Mouse (Mus musculus) forebrain, embryonic 14.5 days (tissue): ENCODE results near the gene Med8. TPM values are rescaled to one million over a fixed set of nuclear protein-coding genes. Genes with fewer than 3 reads are reported as not detected.

ENCODE experiments used
- ATAC-seq: fragments of 200-750 bp; cut with Nextera tagmentation; 2 replicates; pipeline ENCODE4 v1.8.0; 2017; ENCODE audit warnings: mild to moderate bottlenecking, moderate library complexity
- DNase-seq: peaks from one replicate; pipeline ENCODE4 v3.0.0-alpha.2; 2015; ENCODE audit warnings: low spot score
- H3K27ac ChIP-seq: fragments of 300-500 bp; sonication (generic); 2 replicates; pipeline ENCODE4 v1.5.1; 2014; ENCODE audit warnings: low read depth, mild to moderate bottlenecking, control low read depth, low read length, moderate library complexity
- H3K27me3 ChIP-seq: fragments of 300-500 bp; sonication (generic); replicated peaks from 2 replicates; pipeline ENCODE4 v1.6.1; 2014; ENCODE audit warnings: low read length, control low read depth, mixed read lengths; ENCODE audit not compliant: control insufficient read depth, insufficient read depth
- H3K36me3 ChIP-seq: fragments of 300-500 bp; sonication (generic); 2 replicates; pipeline ENCODE4 v1.6.1; 2014; ENCODE audit warnings: low read length, control low read depth; ENCODE audit not compliant: control insufficient read depth, insufficient read depth
- H3K4me1 ChIP-seq: fragments of 300-500 bp; sonication (generic); 2 replicates; pipeline ENCODE4 v1.6.1; 2014; ENCODE audit warnings: antibody characterized with exemption, low read length, control low read depth; ENCODE audit not compliant: control insufficient read depth, insufficient read depth
- H3K4me2 ChIP-seq: fragments of 300-500 bp; sonication (generic); 2 replicates; pipeline ENCODE4 v1.6.1; 2014; ENCODE audit warnings: mild to moderate bottlenecking, control low read depth, low read length
- H3K4me3 ChIP-seq: fragments of 300-500 bp; sonication (generic); 2 replicates; pipeline ENCODE4 v1.5.1; 2014; ENCODE audit warnings: low read depth, low read length, control low read depth
- H3K9ac ChIP-seq: fragments of 300-500 bp; sonication (generic); 2 replicates; pipeline ENCODE4 v1.6.1; 2014; ENCODE audit warnings: mild to moderate bottlenecking, low read length, control low read depth, moderate library complexity
- H3K9me3 ChIP-seq: fragments of 300-500 bp; sonication (generic); replicated peaks from 2 replicates; pipeline ENCODE4 v1.6.1; 2016; ENCODE audit warnings: low read length, control low read depth, mixed read lengths; ENCODE audit not compliant: control insufficient read depth
- WGBS: fragments of 180-500 bp; shearing (Covaris S2); extraction: QIAGEN DNeasy Blood & Tissue Kit; methylation state at CpG from one replicate; pipeline ENCODE4 v1.1.7; 2014; 5-methylcytosine and 5-hydroxymethylcytosine counted together
- polyA plus RNA-seq: library from polyadenylated mRNA; unstranded; fragments of >200 nt; fragmentation: Nextera tagmentation; extraction: Ambion mirVana; gene quantifications from 2 replicates; pipeline ENCODE4 v1.2.1, GENCODE M21; 2014

Med8 gene
- polyA plus RNA-seq, 1 experiment from 2014 or later: 119 TPM

- no peak overlapping the region for H3K9ac ChIP-seq
- no peak overlapping the region for H3K27ac ChIP-seq
- DNase-seq (no peak), ATAC-seq (no peak)
- H3K36me3 ChIP-seq: peaks cover 58% of the 10 kb centered on the region
- 92% methylated on average over 3 of the region's 3 CpGs for WGBS
- no peak overlapping the region for H3K4me3 ChIP-seq
- no peaks in the 10 kb centered on the region for H3K27me3 ChIP-seq
- no peaks in the 10 kb centered on the region for H3K4me1 ChIP-seq
- no peaks in the 10 kb centered on the region for H3K9me3 ChIP-seq
- no peak overlapping the region for H3K4me2 ChIP-seq
These were observed 12.2 kb downstream of the Med8 start for GRCm38 (mm10) chr4:118421384-118421783.

- 87% methylated on average over 4 of the region's 4 CpGs for WGBS
- Histone ChIP-seq H3K36me3 (peaks cover 32% of the 10 kb centered on the region), H3K4me1 (peaks cover 8% of the 10 kb centered on the region), H3K9ac (no peak overlapping the region), H3K4me2 (no peak overlapping the region), H3K4me3 (no peak overlapping the region), H3K27ac (no peak overlapping the region), H3K27me3 (no peaks in the 10 kb centered on the region), H3K9me3 (no peaks in the 10 kb centered on the region)
- no peak for ATAC-seq
- no peak for DNase-seq
These were observed 15.5 kb downstream of the Med8 start for GRCm38 (mm10) chr4:118424541-118425160.

- Histone ChIP-seq H3K9me3 (no peaks in the 10 kb centered on the region), H3K27ac (no peak overlapping the region), H3K4me3 (no peak overlapping the region), H3K27me3 (no peaks in the 10 kb centered on the region), H3K4me1 (peaks cover 8% of the 10 kb centered on the region), H3K9ac (no peak overlapping the region), H3K36me3 (peaks cover 25% of the 10 kb centered on the region), H3K4me2 (no peak overlapping the region)
- ATAC-seq: no peak
- DNase-seq: no peak
- WGBS: 93% methylated on average over 1 of the region's 1 CpGs
These were observed 16.2 kb downstream of the Med8 start for GRCm38 (mm10) chr4:118425374-118425773.

DNA sequence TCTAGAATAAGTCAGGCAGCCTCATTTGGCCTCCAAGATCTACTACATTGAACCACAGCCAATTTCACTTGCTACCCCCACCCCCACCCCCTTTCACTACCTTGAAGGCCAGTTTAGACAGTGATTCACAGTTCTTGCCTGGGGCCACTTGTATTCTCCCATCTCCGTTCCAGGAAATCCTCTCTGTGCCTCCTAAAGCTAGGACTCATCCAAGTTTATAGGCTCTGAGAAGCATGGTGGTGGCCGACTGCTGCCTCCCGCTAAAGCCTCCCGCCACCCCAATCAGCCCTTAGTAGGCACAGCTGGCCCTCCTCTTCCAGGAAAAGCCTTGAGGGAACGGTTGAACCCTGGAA is 18.3 kb downstream of the Med8 start:
- ATAC-seq (no peak), DNase-seq (peak; percentile 16)
- under 1% methylated on average over 5 of the region's 5 CpGs for WGBS
- no peaks in the 10 kb centered on the region for H3K27me3 ChIP-seq
- H3K9ac ChIP-seq: peak overlapping the region; percentile 73
- H3K4me1 ChIP-seq: peaks cover 8% of the 10 kb centered on the region
- H3K27ac ChIP-seq: peak overlapping the region; percentile 15; the same call in 1 of the 2 replicates
- H3K36me3 ChIP-seq: peaks cover 25% of the 10 kb centered on the region
- H3K9me3 ChIP-seq: no peaks in the 10 kb centered on the region
- H3K4me2 ChIP-seq: peak overlapping the region; percentile 69
- peak overlapping the region; percentile 40 for H3K4me3 ChIP-seq

DNA sequence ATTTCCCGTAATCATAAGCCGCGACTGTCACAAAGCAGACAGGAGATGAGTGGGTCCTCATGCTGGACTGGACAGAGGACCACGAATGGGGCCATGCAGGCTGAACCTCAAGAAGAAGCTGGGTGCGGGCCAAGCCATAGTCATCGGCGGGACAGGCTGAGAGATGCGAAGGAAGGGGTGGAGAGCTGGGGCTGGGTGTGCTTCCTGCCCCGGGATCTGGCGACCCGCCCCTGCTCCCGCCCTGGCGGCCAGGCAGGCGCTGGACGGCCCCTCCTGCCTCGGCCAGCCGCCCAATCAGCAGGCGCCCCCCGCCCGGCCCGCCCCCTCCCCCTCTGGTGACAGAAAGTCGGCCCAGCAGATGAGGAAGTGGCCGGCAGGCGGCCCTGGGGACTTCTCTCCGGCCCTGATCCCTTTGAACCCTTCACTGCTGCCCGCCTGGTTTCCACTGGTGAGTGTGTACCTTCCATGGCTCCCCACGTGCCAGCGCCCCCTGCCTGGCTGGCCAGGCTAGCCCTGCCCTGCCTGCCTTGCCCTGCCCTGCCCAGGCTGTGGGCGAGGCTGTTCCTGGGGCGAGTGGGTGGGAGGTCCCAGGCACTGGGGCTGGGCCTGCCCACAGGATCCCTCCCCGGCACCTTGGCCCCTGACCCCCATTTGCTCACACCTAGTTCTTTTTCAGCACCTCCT is 18.8 kb downstream of the Med8 start, which contains the start of gene Elovl1:
Gene Elovl1, plus strand, starts transcription at position 326 of the 684 bp plus-strand sequence.
- ATAC-seq (peak; percentile 93), DNase-seq (peak; percentile 77)
- Histone ChIP-seq H3K36me3 (peaks cover 25% of the 10 kb centered on the region), H3K4me1 (peaks cover 8% of the 10 kb centered on the region), H3K27me3 (no peaks in the 10 kb centered on the region), H3K27ac (peak within 1 kb of the TSS; percentile 15; the same call in 1 of the 2 replicates), H3K9ac (peak within 1 kb of the TSS; percentile 73), H3K9me3 (no peaks in the 10 kb centered on the region), H3K4me3 (peak within 1 kb of the TSS; percentile 40), H3K4me2 (peak within 1 kb of the TSS; percentile 69)
- under 1% methylated on average over 25 of the region's 31 CpGs for WGBS

DNA sequence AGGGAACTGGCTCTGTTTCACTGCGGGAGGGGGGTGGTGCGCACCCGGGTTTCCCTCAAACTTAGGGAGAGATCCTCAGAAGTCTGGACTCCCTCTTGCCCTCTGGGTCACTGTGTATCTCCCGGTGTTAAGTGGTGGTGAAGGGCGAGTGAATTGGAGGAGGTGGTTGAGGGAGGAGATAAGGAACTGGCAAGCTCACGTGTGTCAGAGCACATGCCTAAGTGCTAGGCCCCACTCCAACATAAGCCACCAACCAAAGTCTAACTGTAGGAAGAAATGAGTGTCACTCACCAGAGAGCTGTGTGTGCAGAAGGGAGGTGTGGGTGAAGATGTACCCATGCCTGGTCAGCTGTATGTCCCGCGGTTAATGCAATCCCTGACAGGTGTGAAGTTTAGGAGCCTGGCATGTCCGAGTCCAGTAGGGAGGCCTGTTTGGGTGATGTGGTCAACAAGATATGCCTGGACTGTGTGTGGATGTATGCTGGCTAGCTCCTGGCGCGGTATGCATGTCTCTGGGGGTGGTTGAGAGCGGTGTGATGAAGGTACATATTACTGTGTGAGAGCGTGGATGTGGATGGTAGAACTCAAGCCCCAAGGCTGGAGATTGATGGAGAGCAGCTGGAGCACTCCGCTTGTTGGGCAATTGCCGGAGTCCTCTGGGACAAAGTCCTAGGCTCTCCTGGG is 19.5 kb downstream of the Med8 start:
- peaks cover 31% of the 10 kb centered on the region for H3K36me3 ChIP-seq
- H3K9ac ChIP-seq: peak overlapping the region; percentile 73
- peak; percentile 13; the same call in 1 of the 2 replicates for ATAC-seq
- no peaks in the 10 kb centered on the region for H3K9me3 ChIP-seq
- peaks cover 8% of the 10 kb centered on the region for H3K4me1 ChIP-seq
- no peak overlapping the region for H3K27ac ChIP-seq
- no peaks in the 10 kb centered on the region for H3K27me3 ChIP-seq
- 58% methylated on average over 15 of the region's 15 CpGs for WGBS
- peak overlapping the region; percentile 40 for H3K4me3 ChIP-seq
- DNase-seq: no peak
- H3K4me2 ChIP-seq: peak overlapping the region; percentile 69

DNA sequence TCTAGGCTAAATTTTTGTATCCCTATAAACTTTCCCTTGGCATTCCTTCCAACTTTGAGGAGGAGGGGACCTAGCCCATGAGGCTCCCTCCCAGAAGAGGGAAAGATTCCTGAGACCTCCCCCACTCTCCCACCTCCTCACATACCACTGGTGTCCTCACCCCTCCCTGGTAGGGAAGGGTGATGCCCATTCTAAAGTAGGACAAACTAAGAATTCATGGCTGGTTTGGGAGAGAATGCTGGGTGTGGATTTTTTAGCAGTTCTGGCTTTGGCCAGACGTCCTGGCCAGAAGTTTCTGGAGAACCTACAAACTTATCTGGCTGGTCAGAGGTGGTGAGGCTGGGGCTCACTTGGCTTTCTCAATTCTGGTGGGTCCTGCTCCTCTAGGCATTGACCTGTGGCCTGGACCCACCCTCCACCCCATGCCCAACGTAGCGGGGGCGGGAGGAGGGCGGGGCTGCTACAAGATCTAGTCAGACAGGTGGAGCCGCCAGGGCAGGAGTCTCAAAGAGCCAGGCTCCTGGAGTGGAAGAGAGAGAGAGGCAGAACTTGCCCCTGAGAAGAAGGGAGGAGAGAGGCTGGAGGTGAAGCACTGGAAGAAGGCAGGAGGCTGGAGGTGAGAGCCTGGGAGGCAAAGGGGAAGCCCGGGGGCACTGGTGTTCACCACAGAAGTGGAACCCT is 20.2 kb downstream of the Med8 start:
- H3K9ac ChIP-seq: no peak overlapping the region
- ATAC-seq: no peak
- no peaks in the 10 kb centered on the region for H3K9me3 ChIP-seq
- H3K4me2 ChIP-seq: no peak overlapping the region
- H3K4me1 ChIP-seq: peaks cover 9% of the 10 kb centered on the region
- H3K4me3 ChIP-seq: no peak overlapping the region
- 68% methylated on average over 7 of the region's 7 CpGs for WGBS
- no peak for DNase-seq
- H3K27me3 ChIP-seq: no peaks in the 10 kb centered on the region
- no peak overlapping the region for H3K27ac ChIP-seq
- H3K36me3 ChIP-seq: peaks cover 31% of the 10 kb centered on the region

- DNase-seq: no peak
- H3K4me2 ChIP-seq: no peak overlapping the region
- no peak for ATAC-seq
- no peaks in the 10 kb centered on the region for H3K27me3 ChIP-seq
- WGBS: 79% methylated on average over 8 of the region's 8 CpGs
- H3K4me3 ChIP-seq: no peak overlapping the region
- peaks cover 24% of the 10 kb centered on the region for H3K4me1 ChIP-seq
- peaks cover 31% of the 10 kb centered on the region for H3K36me3 ChIP-seq
- no peak overlapping the region for H3K27ac ChIP-seq
- no peaks in the 10 kb centered on the region for H3K9me3 ChIP-seq
- no peak overlapping the region for H3K9ac ChIP-seq
These were observed 23.2 kb downstream of the Med8 start for GRCm38 (mm10) chr4:118432332-118432731.
